Mouse (Mus musculus): ENCODE results near the gene Copg1.

GRCm38 (mm10) chr6:87914326-87915102 lies 26.9 kb downstream of the Copg1 start:
- no peak; the same call in 1 of the 2 replicates for TF ChIP-seq POLR2A (IDR thresholded peaks at IDR 0.05; ENCODE audit: low read depth, low read length)
- no peak for TF ChIP-seq CTCF (IDR thresholded peaks at IDR 0.05; ENCODE audit: borderline replicate concordance, insufficient read depth, low read length)
